Mouse (Mus musculus) lung, postnatal 10 days (tissue): ENCODE results near the gene Eri3.

Experiments
- DNase-seq: peaks from one replicate; pipeline ENCODE4 v3.0.0; 2021

The Eri3 gene

DNA sequence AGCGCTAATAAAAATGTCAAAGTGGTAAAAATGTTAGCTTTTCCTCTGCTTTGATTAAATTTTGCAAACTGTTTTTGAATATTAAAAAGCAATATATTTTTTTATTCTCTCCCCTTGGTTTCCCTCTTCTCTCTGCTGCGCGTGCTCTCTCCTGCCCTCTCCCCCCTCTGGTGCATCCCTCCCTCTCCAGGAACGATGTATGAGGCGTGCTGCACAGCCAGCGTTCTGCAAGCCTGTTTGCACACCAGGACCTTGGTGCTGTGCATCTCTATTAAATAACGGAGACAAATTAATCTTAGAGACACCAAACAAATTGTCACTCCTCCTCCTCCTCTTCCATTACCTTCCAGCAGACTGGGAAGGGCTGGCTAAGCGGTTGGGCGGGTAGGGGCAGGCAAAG, 31.5 kb downstream of the Eri3 start:
- DNase-seq: no peak

DNA sequence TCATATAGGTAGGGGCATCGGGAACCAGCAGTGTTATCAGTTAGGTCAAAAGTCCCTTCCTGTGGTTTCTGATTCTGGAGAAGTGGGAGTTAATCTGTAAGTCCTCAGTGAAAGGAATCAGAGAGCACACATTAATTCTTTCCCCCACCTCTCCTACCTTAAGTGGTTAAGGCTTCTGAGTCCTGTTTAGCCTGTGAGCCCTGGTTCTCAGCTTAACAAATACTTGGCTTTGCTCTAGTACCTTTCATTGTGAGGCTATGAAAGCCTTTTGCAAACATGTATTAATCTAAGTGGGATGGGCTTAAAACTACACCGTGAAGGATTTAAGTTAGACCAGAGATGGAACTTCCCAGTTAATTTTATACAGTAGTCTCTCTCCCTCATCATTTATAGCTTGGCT, 35.8 kb downstream of the Eri3 start:
- no peak for DNase-seq

DNA sequence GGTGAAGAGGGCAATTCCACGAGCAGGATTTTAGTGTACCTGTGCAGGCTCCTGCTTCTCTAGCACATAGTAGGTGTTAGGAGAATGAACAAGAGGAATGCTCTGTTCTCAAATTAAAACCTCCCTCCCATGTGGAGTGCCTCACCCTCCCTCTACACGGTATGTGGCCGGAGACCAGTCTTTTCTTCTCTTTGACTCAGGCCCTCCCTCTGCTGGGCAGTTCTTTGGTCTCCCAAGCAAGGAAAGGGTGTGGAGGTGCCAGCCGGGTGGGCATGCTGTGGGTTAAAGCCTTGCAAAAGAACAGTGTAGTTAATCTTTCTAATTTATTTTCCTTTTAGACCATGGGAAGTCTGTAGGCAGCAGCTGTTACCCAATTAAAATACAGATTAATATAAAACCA, 37.3 kb downstream of the Eri3 start:
- DNase-seq: peak; percentile 50

DNA sequence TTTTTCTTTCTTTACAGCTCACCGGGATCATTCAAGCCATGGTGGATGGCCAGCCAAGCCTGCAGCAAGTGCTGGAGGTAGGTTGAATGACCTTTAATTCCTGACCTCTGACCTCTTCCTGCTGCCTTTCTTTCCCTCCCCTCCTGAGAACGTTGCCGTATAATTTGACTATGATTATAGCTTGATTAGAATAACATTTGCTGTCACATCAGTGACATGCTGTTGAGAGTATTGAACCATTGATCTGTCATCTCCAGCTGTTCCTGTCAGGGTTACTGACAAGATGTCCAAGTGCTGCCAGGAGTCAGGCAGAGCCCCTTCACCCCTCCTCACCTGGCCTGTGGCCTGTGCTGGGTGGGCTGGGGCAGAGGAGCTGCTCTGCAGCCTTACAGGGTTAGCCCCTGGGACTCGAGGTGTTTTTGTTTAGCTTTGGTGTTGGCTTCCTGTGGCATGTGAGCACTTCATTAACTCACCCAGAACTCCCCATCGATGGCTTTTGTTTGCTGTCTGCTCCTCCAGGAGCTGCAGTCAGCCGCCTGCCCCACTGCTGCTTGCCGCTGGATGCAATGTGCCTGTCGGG, 39.0 kb downstream of the Eri3 start:
- DNase-seq: no peak

DNA sequence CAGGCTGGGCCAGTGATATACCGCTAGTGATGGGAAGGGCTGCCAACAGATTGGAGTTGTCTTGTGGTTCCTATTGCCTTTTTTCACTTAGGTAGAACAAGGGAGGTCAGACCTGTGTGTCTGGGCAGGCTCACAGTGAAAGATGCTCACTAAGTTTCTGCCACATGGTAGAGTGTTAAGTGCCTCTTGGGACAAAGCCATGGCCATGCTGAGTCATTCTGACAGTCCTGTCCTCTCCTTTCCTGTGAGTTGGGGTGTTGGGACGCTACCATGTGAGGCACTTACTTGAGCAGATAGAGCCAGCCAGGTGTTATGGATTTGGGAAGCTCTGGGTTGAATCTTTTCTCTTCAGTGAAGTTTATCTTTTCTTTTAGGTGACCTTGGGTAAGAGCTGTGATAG, 40.6 kb downstream of the Eri3 start:
- DNase-seq: no peak

DNA sequence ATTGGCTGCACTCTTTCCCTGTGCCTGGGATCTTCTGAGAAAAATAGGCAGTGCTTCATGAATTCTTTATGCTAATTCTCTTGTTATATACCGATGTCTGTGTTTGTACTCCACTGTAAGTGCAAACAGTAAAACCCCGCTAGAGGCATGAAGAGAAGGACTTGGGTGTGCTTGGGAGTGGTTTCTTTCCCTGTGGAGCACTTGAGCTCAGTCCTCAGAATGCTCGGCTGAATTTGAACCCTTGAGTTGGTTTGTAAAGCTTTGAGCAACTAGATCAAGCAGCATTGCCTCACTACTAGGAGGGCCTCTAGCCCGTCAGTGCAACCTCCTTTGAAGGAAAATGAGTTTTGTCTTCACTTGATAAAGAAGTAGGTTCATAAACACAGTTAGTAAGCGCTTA, 42.0 kb downstream of the Eri3 start:
- DNase-seq: no peak

DNA sequence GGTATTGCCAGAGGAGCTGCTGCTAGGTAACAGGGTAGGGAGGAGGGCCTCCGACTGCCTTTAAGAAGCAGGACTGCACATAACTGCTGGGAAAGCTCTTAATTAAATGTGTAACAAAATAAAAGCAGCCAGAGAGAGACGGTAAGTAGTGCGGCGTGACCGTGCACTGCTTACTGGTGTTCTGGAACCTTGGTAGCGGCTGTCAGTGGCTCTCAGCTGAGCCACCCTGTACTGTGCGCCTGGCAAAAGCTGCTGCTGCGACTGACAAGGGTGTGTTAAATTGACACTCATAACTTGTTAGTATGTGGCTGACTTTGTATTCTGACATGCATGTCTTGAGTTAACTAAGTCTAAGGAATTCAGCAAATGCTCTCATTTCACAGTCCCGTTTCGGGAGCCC, 45.1 kb downstream of the Eri3 start:
- no peak for DNase-seq

DNA sequence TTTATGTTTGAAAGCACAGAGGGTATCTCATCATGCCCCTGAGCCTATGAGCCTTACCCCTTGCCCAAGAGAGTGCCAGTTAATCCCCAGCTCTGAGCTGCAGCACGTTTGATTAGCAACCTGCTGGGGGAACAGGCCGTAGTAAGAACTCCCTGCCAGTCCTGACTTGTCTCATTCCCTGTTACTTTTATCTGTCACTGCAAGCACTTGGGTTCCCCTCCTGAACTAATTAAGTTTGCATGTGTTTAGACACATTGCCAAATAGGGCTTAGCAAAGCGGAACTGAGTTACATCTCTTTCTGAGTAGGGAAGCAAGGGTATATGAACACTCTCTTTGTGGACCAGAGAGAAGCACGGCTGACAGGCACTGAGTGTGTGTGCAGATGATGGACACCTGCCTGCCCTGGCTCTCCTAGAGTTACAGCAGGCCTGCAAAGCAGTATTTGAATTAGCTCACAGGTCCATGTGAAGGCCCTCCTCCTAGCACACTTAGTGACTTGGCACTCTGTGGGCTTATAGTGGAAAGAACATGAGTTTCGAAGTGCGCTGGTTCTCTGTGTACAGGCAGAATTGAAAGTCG, 49.9 kb downstream of the Eri3 start:
- DNase-seq: no peak

DNA sequence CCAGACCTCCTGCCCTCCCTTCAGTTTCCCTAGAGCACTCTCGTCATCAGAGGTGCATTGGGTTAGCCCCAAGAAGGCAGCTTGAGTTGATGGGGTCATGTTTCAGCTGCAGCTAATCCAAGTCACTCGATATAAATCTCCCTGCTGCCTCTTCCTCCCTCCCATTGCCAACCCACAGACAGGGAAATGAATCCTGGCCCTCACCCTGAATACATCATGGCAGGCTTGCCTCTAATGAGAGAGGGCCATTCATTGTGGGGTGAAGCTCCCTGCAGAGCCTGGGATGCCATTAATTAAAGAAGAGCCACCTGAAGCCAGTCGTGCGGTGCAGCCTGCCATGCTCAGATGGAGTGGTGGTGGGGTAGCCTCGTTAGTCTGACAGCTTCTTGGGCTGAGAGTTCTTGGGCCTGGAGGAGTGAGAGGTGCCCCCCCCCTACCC, 51.2 kb downstream of the Eri3 start:
- DNase-seq: no peak

DNA sequence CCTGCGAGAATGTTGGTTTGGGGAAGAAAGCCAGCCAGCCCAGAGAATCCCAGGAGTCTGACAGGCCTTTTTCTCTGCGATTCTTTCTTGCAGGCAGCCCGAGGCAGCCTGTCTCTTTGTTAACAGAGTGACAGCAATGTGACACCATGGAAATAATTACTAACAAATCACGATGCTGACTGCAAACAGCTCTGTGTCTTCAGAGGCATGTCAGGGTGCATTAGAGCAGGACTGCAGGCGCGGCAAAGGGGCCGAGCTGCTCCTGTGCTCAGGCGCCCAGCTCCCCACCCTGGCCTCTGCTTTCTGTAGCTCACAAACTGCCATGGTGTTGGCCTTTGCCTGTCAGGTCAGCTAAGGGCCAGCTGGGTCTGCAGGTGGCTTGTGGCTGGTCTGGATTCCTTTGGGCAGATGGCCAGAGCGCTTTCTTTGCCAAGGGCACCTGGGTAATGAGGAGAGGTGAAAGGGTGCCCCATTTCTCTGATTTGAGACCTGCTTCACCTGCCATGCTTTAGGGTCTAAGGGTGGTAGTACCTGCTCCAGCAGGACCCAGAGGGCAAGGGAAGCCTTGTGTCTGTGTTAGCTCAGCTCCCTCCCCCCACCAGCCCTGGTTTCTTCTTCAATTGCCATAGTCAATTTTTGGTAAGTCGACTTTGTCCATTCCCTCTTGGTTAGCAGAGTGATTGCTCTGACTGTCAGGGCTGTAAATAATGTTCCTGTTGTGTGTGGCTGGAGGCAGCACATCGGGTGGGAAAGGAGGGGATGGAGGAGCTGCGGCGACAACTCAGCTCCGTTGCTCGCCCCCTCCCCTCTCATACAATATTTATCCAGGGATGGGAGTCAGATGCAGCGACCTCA, 55.2 kb downstream of the Eri3 start:
- DNase-seq: no peak

DNA sequence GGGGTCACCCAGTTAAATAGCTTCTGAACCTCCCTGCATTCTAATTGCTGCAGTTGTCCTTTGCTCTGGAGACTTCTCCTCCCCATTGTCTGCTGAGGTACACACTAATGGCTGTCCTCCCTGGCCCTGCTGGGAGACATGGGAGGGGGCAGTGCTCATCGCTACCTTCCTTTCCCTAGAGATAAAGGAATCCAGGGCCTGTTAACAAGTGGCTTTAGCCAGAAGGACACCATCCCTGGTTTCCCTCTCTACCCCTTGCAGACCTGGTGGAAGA, 55.7 kb downstream of the Eri3 start:
- no peak for DNase-seq

DNA sequence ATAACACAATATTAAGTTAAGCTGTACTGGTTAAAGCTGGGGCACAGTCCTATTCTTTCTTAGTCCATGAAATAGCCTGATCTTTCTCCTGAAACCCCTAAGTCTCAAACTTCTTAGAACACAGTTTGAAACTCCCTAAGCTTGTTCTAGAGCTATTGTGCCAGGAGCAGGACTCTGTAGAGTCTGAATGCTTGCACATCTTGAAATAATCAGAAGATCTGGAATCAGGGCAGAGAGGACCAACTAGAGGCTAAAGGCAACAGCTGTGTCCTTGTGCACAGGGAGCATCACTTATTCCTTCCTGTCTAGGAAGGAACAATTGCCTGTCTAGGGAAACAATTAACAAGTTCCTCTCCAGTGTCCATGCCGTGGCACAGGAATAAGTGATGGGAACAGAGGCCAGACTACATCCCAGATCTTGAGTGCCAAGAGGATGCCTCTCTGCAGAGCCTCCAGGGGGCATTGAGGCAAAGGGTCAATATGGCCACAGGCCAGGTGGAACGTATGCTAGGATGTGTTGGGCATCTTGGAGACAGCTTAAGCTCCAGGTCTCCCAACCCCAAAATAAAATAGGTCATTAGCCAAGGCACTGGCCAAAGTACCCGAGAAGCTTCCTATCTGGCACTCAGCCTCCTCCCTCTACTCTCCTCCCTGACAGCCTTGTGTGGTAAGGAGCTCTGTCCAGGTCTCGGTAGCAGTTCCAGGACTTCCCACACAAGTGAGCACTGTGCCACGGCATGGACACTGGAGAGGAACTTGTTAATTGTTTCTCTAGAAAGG, 56.9 kb downstream of the Eri3 start:
- no peak for DNase-seq

DNA sequence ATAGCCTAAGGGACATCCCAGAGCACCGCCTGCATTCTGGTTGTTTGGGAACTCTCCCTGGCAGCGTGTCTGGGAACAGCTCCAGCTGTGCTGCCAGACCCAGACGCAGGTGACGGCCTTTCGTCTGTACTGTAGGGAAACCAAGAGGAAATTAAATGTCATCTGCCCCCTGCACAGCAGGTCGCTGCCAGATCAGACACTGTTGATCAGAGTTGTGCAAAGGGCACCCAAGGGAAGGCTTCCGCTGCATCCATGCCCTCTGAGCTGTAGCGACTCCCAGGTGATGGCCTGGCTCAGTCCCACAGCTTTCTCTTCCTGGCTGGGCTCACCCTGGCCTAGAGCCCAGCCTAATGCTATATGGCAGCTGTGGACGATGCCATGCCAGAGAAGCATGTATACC, 58.1 kb downstream of the Eri3 start:
- no peak for DNase-seq

DNA sequence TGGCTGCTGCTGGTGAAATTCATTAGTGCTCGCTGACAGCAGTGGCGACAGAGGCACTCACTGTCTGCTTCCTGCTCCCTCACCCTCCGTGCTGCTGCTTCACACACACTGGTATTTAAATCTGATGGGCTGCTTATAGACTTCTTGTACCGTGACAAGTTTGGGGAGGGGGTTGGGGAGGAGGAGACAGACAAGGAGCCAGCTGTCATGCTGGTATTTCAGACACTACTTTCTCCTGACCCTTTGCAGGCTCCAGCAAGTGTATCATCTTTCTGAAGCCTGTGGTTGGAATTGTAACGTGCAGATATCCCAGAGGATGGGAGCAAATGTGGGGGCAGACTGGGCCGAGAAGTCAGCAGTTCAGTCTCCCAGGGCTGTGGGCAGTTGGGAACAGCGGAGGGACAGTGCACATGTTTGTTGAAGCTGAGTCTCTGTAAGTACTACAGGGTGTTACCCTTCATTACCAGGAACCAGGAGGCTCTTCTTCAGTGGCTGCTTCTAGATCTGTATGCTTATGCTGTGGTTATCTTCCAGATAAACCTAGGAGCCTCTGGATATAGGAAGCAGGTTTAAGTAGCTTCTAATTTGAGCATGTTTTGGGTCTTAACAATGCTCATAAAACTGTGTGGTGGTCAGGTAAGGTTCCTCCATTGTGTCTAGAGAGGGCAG, 59.3 kb downstream of the Eri3 start:
- no peak for DNase-seq

DNA sequence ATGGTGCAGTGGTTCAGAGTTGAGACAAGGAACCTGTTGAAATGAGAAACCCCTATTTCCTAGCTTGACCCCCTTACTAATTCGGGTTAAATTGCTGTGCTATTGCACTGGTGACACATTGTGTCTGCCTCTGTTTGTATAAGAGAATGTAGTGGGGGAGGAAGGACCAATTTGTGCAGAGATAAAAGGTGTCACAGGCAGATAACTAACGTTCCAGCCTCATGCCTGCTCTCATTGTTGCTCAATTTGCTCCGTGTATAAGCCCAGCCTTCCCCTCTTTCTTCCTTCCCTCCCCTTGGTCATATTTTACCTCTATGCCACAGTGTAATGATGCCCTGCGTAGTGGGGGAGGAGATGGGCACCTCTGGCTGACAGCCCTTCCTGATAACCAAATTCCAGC, 61.2 kb downstream of the Eri3 start:
- DNase-seq: no peak

DNA sequence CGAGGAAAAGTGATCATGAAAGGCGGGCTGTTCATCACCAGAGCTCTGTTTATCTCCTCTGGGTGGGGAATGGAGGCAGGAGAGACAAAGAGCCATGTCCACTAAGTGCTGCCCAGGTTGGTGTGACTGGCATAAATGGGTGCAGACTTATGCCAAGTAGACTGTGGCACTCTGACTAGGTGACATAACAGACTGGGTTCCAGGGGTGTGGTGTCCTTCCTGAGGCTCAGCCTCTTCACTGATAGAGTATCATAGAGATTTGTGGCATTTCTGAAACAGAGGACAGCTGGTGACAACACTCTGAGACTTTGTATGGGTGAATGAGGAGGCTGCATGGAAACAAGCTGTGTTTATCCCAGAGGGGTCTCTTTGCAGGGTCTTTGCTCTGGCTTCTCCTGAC, 61.6 kb downstream of the Eri3 start:
- DNase-seq: no peak

DNA sequence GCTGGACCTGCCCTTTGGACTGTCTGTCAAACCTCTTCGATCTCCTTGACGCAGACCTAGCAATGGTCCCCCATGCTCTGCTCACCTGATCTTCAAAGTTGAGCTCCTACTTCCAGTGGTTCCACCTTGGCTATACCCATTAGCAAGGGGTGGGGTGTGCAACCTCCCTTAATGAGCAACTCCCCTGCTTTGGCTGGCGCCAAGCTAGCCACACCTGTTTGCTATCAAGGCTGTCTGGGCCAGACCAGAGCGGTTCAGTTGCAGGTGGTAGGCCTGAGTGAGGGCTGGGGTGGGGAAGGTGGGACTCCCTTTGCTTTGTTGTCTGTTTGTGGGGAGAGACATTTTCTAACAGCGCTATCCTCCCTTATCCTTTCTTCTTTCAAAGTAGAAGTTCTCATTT, 62.5 kb downstream of the Eri3 start:
- no peak for DNase-seq

DNA sequence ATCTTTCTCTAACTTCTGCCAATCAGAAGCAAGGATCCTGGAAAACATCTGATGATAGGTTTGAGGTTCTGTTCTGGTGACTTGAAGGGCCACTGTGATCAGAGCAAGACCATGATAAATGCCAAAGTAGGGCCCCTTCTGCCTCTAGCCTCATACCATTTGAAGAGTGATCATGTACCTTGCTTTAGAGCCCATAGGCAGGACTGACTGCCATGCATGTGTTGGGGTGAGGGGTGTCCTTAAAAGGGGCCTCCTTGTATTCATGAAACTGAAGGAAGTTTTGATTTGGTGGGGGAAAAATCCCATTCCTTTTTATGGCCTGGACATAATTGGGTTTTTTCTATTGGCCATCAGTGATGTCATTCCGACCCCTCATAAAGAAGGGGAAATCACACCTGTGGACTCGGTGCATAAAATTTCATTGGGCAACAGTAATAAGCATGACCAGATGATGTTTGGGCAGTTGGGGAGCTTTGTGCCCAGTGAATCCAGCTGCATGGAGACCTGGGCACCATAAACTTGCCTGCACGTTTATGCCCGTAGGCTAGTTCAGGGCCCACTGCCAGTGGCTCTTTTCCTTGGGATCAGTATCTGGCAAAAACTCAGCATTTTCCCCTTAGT, 63.1 kb downstream of the Eri3 start:
- no peak for DNase-seq

DNA sequence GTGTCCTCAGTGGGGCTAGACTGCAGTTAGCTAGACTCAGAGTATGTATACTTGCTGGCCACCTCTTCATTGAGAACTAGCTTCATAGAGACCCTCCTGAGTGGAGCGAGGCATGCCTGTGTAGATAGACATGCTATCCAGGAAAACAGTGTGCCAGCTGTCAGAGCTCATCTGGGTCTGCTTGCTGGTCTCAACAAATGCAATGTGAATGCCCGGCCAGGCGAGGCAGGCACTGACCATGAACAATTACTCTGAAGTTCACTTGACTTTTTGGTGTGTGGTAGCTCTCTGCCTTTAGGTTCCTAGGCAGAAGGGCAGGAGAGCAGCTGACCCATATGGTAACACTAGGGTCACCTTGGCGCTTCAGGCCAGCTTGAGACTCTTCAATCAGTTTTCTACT, 66.4 kb downstream of the Eri3 start:
- no peak for DNase-seq

DNA sequence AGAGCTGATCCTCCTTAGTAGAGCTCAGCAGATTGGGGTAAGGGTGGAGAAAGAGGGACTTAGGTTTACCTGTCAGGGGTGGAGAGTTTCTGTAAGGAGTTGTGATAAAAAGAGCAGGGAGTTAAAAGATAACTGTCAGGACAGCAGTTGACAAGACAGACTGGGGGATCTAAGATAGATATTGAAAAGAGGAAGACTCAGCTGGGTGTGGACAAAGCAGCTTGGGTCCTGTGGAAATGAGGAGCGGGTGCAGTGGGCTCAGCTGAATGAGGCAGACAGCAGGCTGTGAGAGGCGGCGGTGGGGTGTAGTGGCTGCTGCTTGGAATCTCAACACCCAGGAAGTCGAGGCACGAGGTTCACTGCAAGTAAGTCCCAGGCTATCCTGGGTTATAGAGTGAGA, 72.1 kb downstream of the Eri3 start:
- no peak for DNase-seq

DNA sequence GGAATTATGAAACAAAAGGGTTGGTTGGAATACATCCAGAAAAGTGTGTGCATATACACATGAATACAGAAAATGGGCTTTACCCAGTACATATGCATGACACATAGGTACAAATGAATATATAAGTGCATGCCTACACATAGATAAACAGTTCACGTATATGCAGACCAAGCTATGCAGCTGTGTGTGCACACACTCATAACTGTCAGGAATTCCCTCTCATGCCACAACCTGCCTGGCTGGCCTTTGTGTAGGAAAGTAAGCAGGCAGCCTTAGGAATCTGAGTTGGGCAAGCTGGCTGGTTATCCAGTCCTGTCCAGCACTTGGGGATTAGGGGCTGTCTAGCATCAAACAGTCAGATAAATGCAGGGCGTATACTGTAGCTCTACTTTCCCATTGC, 72.9 kb downstream of the Eri3 start:
- DNase-seq: no peak

DNA sequence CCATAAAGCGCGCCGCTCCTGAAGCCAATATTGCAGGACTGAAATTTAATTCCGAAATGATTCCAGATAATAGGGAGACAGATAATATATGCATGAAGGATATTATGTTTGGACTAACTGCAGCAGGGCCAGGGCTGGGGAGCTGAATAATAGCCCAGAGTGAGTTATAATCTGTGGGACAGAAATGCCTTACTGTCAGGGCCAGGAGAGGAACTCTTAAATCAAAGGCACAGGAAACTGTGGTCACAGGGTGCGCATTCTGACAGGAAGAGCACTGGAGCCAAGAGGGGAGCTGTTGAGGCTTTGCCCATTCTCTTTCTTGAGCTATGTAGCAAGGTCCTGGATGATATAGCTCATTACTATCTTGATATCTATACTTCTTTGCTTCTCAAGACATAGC, 74.5 kb downstream of the Eri3 start:
- no peak for DNase-seq

DNA sequence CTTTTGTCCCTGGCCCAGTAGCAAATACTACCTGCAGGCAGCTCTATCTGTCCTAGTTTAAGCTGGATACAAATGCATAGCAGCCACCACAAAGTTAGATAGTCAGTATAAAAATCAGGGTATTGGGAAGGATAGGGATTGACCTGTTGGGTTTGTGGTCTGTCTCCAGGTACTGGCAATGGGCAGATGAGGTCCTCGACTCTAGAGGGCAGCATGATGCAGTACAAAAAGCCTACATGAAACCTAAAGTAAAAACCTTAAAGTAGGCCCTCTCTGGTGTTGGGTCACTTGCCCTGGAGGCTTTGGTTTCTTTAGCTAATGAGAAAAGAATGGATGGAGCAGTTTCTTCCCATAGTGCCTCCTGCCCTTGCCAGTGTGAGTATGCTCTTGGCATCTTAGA, 78.3 kb downstream of the Eri3 start:
- no peak for DNase-seq
